ENCODE assay signal across 18 mouse cellular contexts in the genomic region with DNA sequence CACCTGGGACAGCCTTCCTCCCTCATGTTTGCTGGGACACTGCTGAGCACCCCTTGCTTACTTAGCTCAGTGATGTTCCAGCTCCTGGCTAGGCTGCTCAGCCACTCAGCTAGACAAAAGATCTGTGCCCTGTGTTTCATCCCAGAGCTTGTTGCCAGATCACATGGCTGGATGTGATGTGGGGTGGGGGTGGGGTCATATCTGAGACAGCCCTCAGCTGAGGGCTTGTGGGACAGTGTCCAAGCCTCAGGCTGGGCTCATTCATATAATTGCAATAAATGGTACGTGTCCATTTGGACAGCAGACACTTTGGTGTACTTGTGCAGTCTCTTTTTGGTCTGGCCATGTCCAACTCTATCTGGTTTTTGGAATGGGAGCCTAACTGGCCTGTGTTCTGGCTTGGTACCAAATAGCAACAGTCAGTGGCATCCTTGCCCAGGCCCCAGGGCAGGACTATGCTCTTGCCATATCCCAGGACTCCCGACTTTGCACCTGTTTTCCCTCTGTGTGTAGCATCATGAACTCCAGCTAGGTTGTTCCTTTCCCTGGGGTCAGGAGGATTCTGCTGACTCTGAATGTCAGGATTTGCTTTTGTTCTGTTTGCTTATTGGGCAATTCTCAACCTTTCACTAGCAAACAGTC. TPM values are rescaled to one million over a fixed set of nuclear protein-coding genes. Genes with fewer than 3 reads are reported as not detected.
DNase-seq lines count a peak whose midpoint lies in the region; ATAC-seq and TF ChIP-seq lines count a peak whose summit lies in the region.
"Had no signal": no experiment of that assay in that cellular context is flagged by ENCODE, and none has a peak within 500 bp of the region (broad histone marks: within the 10 kb centered on the region; RNA-seq: fewer than 3 reads in every experiment).

No protein-coding gene starts in this region.

- TF ChIP-seq CTCF in liver, adult 2 months (IDR thresholded peaks at IDR 0.05; ENCODE audit: low read depth, low read length) = no peak

- no peak for DNase-seq in cerebellum, adult 11 months
- peak; percentile 100 for DNase-seq in liver, adult 2 months (ENCODE audit: extremely low read depth, low read depth, low spot score)
- DNase-seq in liver = no peak
- peak; percentile 64 to 65 for DNase-seq in cerebellum, postnatal 25 days
- no peak for DNase-seq in frontal cortex, adult 2 months (ENCODE audit: extremely low spot score in 1 of 2, low spot score in 1 of 2)
- DNase-seq in spleen, postnatal 4 days (ENCODE audit: low spot score in 2 of 2) = no peak
- DNase-seq in urinary bladder, postnatal 36 days (ENCODE audit: low spot score in 2 of 2) = no peak
- DNase-seq: adrenal gland, postnatal 36 days; kidney, adult 2 months; kidney, postnatal 36 days; layer of hippocampus, postnatal 36 days; thymus, adult 2 months had no signal

- 25% methylated on average over 2 of the region's 2 CpGs for WGBS in liver, adult 2 months

- peaks cover 13% of the 10 kb centered on the region for H3K4me1 ChIP-seq in liver, adult 2 months (ENCODE audit: control insufficient read depth, insufficient read depth, low read length)

- H3K27me3 ChIP-seq in liver, adult 2 months (ENCODE audit: control insufficient read depth, insufficient read depth, low read length) = no peaks in the 10 kb centered on the region
- H3K27me3 ChIP-seq: embryonic facial prominence, embryonic 13.5 days; heart, embryonic 12.5 days; neural tube, embryonic 12.5 days had no signal

- H3K27ac ChIP-seq in liver, adult 2 months (replicated peaks; ENCODE audit: insufficient read depth, low read depth, low read length) = peak overlapping the region; percentile 66
- H3K27ac ChIP-seq: embryonic facial prominence, embryonic 13.5 days; limb, embryonic 10.5 days; neural tube, embryonic 12.5 days had no signal

- TF ChIP-seq POLR2A in liver, adult 2 months (IDR thresholded peaks at IDR 0.05; ENCODE audit: extremely low read depth, insufficient read depth, low read length) = no peak

- H3K9ac ChIP-seq in liver, adult 2 months (ENCODE audit: low read depth, low read length) = no peak overlapping the region
- H3K9ac ChIP-seq: embryonic facial prominence, embryonic 13.5 days; heart, embryonic 12.5 days; neural tube, embryonic 12.5 days had no signal

- no peaks in the 10 kb centered on the region; the same call in 1 of the 2 replicates for H3K36me3 ChIP-seq in liver, adult 2 months (ENCODE audit: control insufficient read depth, insufficient read depth, low read length)

- ATAC-seq in cerebellum, adult (ENCODE audit: insufficient number of reproducible peaks, low FRiP score, low TSS enrichment) = peak; percentile 59

- H3K79me2 ChIP-seq in liver, adult 2 months (ENCODE audit: control insufficient read depth, insufficient read depth, low read length) = 0 out of 2 replicates have a peak, but pooled peaks cover 2% of the 10 kb centered on the region

- H3K4me3 ChIP-seq in liver, adult 2 months (ENCODE audit: insufficient read depth, low read depth, low read length) = no peak overlapping the region
- H3K4me3 ChIP-seq: embryonic facial prominence, embryonic 13.5 days; heart, embryonic 12.5 days; limb, embryonic 10.5 days; megakaryocyte, embryonic 14.5 days; neural tube, embryonic 12.5 days had no signal

RNA-seq across cellular contexts. Expression of a gene that starts 22.4 kb away (rescaled TPM):
- total RNA-seq in liver, adult 2 months (2014; rRNA removed) = 164 and 316 TPM in 2 replicates
- 321 and 421 TPM in 2 replicates for polyA plus RNA-seq in liver, adult 2 months (2012; rRNA removed)
- polyA plus RNA-seq in frontal cortex, adult 2 months (2012; rRNA removed) = 4.5 and 4.7 TPM in 2 replicates

Comparison
In these comparisons a context has a peak if more than half of its experiments do, and no peak if none do; other contexts are left out.
1. DNase-seq: peak in liver, adult 2 months (single experiment) and cerebellum, postnatal 25 days (2 of 2); none in cerebellum, adult 11 months (single experiment), liver (single experiment), frontal cortex, adult 2 months (0 of 2), spleen, postnatal 4 days (0 of 2) and urinary bladder, postnatal 36 days (0 of 2).
2. RNA of a gene that starts 22.4 kb away (polyA plus RNA-seq): 321 to 421 TPM in liver, adult 2 months; 4.5 to 4.7 TPM in frontal cortex, adult 2 months; every median in the first group is over 10 times any median in the second.